Mouse (Mus musculus) liver, adult 2 months (tissue): ENCODE data around the gene Tinag.

Experiments used
- CTCF ChIP-seq: fragments of 200-500 bp; IDR thresholded peaks from 2 replicates; pipeline ENCODE4 v1.5.1; 2011; ENCODE audit warnings: low read depth, low read length, control low read depth
- POLR2A ChIP-seq: fragments of 200-500 bp; IDR thresholded peaks from 2 replicates; pipeline ENCODE4 v1.6.1; 2011; ENCODE audit warnings: low read length, control low read depth; ENCODE audit not compliant: insufficient read depth; ENCODE audit errors: extremely low read depth

DNA sequence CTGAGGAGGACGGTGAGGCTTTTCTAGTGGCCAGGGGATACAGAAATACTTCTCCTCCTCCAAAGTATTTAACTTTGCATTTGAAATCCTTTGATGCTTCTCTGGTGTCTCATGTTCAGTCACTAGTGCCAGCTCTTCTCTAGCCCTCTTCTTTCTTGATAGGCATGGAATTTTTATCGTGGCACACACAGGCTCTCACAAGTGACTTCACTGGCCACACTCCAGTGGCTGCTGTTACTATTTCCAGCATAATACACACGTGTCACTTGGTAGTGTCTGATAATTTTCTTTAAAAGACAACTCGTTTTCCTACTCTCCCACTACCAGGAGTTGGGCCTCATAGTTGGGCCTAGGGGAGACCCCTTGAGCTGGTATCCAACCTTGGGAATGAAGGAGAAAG lies 26.7 kb downstream of the Tinag start:
- TF ChIP-seq CTCF: no peak
- no peak for TF ChIP-seq POLR2A
